Mouse (Mus musculus): ENCODE results near the gene Tex19.2. TPM values are rescaled to one million over a fixed set of nuclear protein-coding genes. Genes with fewer than 3 reads are reported as not detected.

Gene Tex19.2
- polyA plus RNA-seq, 1 experiment, result not detected

GRCm38 (mm10) chr11:121126395-121126794, 7.9 kb upstream of the Tex19.2 start:
- TF ChIP-seq POLR2A (IDR thresholded peaks at IDR 0.05; ENCODE audit: low read depth, low read length) (no peak), CTCF (conservative IDR thresholded peaks at IDR 0.05; ENCODE audit: insufficient read depth, insufficient read length, low read depth, low read length) (no peak)
- no peak overlapping the region for H3K4me3 ChIP-seq (ENCODE audit: insufficient read depth, low read depth, low read length)
- no peaks in the 10 kb centered on the region for H3K27me3 ChIP-seq (replicated peaks; ENCODE audit: control insufficient read depth, insufficient read depth, low read length)
- H3K4me1 ChIP-seq (ENCODE audit: control insufficient read depth, insufficient read depth, low read length), result no peaks in the 10 kb centered on the region
- WGBS, result 69% methylated on average over 1 of the region's 1 CpGs
- H3K27ac ChIP-seq (ENCODE audit: insufficient read depth, low read depth, low read length), result no peak overlapping the region
- H3K36me3 ChIP-seq (ENCODE audit: control insufficient read depth, insufficient read depth, low read length), result no peaks in the 10 kb centered on the region
- DNase-seq, result peak; percentile 38

GRCm38 (mm10) chr11:121125522-121126172, 7.2 kb upstream of the Tex19.2 start:
- Histone ChIP-seq H3K4me3 (ENCODE audit: insufficient read depth, low read depth, low read length) (no peak overlapping the region), H3K27ac (ENCODE audit: insufficient read depth, low read depth, low read length) (no peak overlapping the region), H3K27me3 (replicated peaks; ENCODE audit: control insufficient read depth, insufficient read depth, low read length) (no peaks in the 10 kb centered on the region), H3K36me3 (ENCODE audit: control insufficient read depth, insufficient read depth, low read length) (no peaks in the 10 kb centered on the region), H3K4me1 (ENCODE audit: control insufficient read depth, insufficient read depth, low read length) (no peaks in the 10 kb centered on the region)
- TF ChIP-seq CTCF (conservative IDR thresholded peaks at IDR 0.05; ENCODE audit: insufficient read depth, insufficient read length, low read depth, low read length), result no peak
- TF ChIP-seq POLR2A (IDR thresholded peaks at IDR 0.05; ENCODE audit: low read depth, low read length), result no peak
- DNase-seq, result no peak
- WGBS, result 93% methylated on average over 3 of the region's 3 CpGs

- Histone ChIP-seq H3K27ac (ENCODE audit: insufficient read depth, low read depth, low read length) (no peak overlapping the region), H3K36me3 (ENCODE audit: control insufficient read depth, insufficient read depth, low read length) (no peaks in the 10 kb centered on the region), H3K27me3 (replicated peaks; ENCODE audit: control insufficient read depth, insufficient read depth, low read length) (no peaks in the 10 kb centered on the region), H3K4me3 (ENCODE audit: insufficient read depth, low read depth, low read length) (no peak overlapping the region), H3K4me1 (ENCODE audit: control insufficient read depth, insufficient read depth, low read length) (no peaks in the 10 kb centered on the region)
- DNase-seq, result no peak
- TF ChIP-seq POLR2A (IDR thresholded peaks at IDR 0.05; ENCODE audit: low read depth, low read length) (no peak), CTCF (conservative IDR thresholded peaks at IDR 0.05; ENCODE audit: insufficient read depth, insufficient read length, low read depth, low read length) (no peak)
- WGBS, result 92% methylated on average over 4 of the region's 4 CpGs
Measured at GRCm38 (mm10) chr11:121123438-121123837, 5.0 kb upstream of the Tex19.2 start.

- H3K4me1 ChIP-seq (ENCODE audit: control insufficient read depth, insufficient read depth, low read length), result no peaks in the 10 kb centered on the region
- no peak overlapping the region for H3K4me3 ChIP-seq (ENCODE audit: insufficient read depth, low read depth, low read length)
- TF ChIP-seq CTCF (conservative IDR thresholded peaks at IDR 0.05; ENCODE audit: insufficient read depth, insufficient read length, low read depth, low read length) (no peak), POLR2A (IDR thresholded peaks at IDR 0.05; ENCODE audit: low read depth, low read length) (no peak)
- WGBS, result 83% methylated on average over 2 of the region's 2 CpGs
- no peaks in the 10 kb centered on the region for H3K27me3 ChIP-seq (replicated peaks; ENCODE audit: control insufficient read depth, insufficient read depth, low read length)
- no peak for DNase-seq
- no peak overlapping the region for H3K27ac ChIP-seq (ENCODE audit: insufficient read depth, low read depth, low read length)
- no peaks in the 10 kb centered on the region for H3K36me3 ChIP-seq (ENCODE audit: control insufficient read depth, insufficient read depth, low read length)
Measured at GRCm38 (mm10) chr11:121122024-121122670, 3.7 kb upstream of the Tex19.2 start.

- DNase-seq, result no peak
Measured at GRCm38 (mm10) chr11:121121151-121121550, 2.7 kb upstream of the Tex19.2 start.

GRCm38 (mm10) chr11:121118106-121118505, 371 bp downstream of the Tex19.2 start:
- Histone ChIP-seq H3K4me1 (ENCODE audit: control insufficient read depth, insufficient read depth, low read length) (no peaks in the 10 kb centered on the region), H3K27ac (ENCODE audit: insufficient read depth, low read depth, low read length) (no peak overlapping the region), H3K4me3 (ENCODE audit: insufficient read depth, low read depth, low read length) (no peak overlapping the region), H3K27me3 (replicated peaks; ENCODE audit: control insufficient read depth, insufficient read depth, low read length) (no peaks in the 10 kb centered on the region), H3K36me3 (ENCODE audit: control insufficient read depth, insufficient read depth, low read length) (no peaks in the 10 kb centered on the region)
- TF ChIP-seq CTCF (conservative IDR thresholded peaks at IDR 0.05; ENCODE audit: insufficient read depth, insufficient read length, low read depth, low read length), result no peak
- TF ChIP-seq POLR2A (IDR thresholded peaks at IDR 0.05; ENCODE audit: low read depth, low read length), result no peak
- 92% methylated on average over 18 of the region's 18 CpGs for WGBS
- DNase-seq, result no peak

More at GRCm38 (mm10) chr11:121121151-121121550, 2.7 kb upstream of the Tex19.2 start:
- Histone ChIP-seq H3K36me3 (ENCODE audit: control insufficient read depth, insufficient read depth, low read length) (no peaks in the 10 kb centered on the region), H3K4me3 (ENCODE audit: insufficient read depth, low read depth, low read length) (no peak overlapping the region), H3K4me1 (ENCODE audit: control insufficient read depth, insufficient read depth, low read length) (no peaks in the 10 kb centered on the region), H3K27me3 (replicated peaks; ENCODE audit: control insufficient read depth, insufficient read depth, low read length) (no peaks in the 10 kb centered on the region), H3K27ac (ENCODE audit: insufficient read depth, low read depth, low read length) (no peak overlapping the region)
- TF ChIP-seq POLR2A (IDR thresholded peaks at IDR 0.05; ENCODE audit: low read depth, low read length) (no peak), CTCF (conservative IDR thresholded peaks at IDR 0.05; ENCODE audit: insufficient read depth, insufficient read length, low read depth, low read length) (no peak)
- 62% methylated on average over 3 of the region's 3 CpGs for WGBS

- H3K27me3 ChIP-seq (replicated peaks; ENCODE audit: control insufficient read depth, insufficient read depth, low read length), result no peaks in the 10 kb centered on the region
- peak; percentile 62 for DNase-seq
Measured at GRCm38 (mm10) chr11:121112091-121112775, 6.2 kb downstream of the Tex19.2 start.

More at GRCm38 (mm10) chr11:121112091-121112775, 6.2 kb downstream of the Tex19.2 start:
- Histone ChIP-seq H3K4me1 (ENCODE audit: control insufficient read depth, insufficient read depth, low read length) (no peaks in the 10 kb centered on the region), H3K4me3 (ENCODE audit: insufficient read depth, low read depth, low read length) (no peak overlapping the region), H3K27ac (ENCODE audit: insufficient read depth, low read depth, low read length) (no peak overlapping the region), H3K36me3 (ENCODE audit: control insufficient read depth, insufficient read depth, low read length) (no peaks in the 10 kb centered on the region)
- TF ChIP-seq POLR2A (IDR thresholded peaks at IDR 0.05; ENCODE audit: low read depth, low read length) (no peak), CTCF (conservative IDR thresholded peaks at IDR 0.05; ENCODE audit: insufficient read depth, insufficient read length, low read depth, low read length) (no peak)
- WGBS, result 57% methylated on average over 5 of the region's 5 CpGs

All from kidney, adult 2 months (tissue).